Mouse (Mus musculus) cerebellum, postnatal 25 days (tissue): ENCODE results near the gene Vcp.

Experiments
- DNase-seq, 2 experiments: peaks; one replicate each; pipeline ENCODE4 v3.0.0; 2021; ENCODE audit warnings: mixed read lengths in 2 of 2

The Vcp gene

DNA sequence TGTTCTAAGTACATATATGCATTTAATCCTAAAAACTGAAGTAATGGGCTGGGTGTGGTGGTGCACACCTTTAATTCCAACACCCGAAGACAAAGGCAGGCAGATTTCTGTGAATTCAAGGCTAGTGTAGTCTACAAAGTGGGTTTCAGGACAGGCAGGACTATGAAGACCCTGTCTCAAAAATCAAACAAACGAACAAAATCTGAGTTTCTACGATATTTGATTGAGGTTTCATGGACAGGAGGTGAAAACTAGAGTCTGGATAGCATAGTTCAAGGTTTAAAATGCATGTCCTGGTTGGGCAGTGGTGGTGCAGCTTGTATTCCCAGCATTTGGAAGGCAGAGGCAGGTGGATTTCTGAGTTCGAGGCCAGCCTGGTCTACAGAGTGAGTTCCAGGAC, 31.0 kb downstream of the Vcp start, which contains the start of gene 1700022I11Rik:
Gene 1700022I11Rik, plus strand, starts transcription at position 301 of the 400 bp plus-strand sequence.
- no peak for DNase-seq

DNA sequence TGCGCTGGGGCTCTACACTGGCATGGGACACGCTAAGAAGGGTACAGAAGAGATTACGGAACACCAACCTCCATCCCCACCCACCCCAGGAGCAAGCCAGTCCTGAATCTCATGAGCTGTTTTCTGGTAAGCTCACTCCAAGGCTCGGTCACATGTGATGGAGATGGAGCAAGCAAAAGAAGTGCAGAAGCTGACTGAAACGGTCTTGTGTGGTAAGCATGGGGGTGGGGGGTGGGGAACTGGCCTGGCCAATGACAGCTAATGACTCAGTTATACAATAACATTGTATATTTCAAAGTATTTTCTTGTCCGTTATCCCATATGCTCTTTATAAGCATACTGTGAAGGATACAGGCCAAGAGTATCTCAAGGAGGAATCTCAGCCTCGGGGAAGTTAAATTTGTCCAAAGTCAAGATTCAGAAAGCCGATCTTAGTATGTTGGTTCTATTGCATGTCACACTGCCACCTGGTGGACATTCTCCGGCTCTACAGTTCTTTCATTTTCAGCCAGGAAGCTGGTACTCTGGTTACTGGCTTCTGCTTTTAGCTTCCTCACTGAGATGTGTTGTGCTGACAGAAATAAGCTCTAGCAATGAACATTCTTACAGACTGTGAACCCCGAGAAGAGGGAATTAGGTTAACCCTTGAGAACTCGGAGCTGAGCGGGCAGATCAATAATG, 35.1 kb downstream of the Vcp start:
- peak in 1 of 2 experiments; percentile 65 for DNase-seq

DNA sequence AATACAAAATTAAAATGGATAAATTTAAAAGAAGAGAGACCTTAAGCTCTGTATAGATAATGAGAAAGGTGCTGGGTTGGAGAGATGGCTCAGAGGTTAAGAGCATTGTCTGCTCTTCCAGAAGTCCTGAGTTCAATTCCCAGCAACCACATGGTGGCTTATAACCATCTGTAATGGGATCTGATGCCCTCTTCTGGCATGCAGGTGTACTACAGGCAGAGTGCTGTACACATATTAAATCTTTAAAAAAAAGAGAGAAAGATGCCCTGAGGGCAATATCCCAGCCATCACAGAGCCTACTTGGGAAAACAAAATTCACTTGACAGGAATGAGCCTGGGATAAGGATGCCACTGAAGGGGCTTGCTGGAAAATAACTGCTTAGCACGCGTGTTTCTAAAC, 36.8 kb downstream of the Vcp start:
- DNase-seq: peak in 1 of 2 experiments; percentile 31

DNA sequence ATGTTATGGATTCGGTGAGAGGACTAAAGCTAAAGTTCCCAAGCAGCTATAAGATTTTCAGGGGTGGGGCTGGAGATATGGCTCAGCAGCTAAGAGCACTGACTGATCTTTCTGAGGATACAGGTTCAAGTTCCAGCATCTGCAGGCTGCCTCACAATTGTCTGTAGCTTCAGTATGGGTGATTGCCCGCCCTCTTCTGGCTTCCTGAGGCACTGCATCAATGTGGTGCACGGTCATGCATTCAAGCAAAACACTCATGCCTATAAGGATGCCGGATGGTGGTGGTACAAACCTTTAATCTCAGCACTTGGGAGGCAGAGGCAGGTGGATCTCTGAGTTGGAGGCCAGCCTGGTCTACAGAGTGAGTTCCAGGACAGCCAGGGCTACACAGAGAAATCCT, 38.7 kb downstream of the Vcp start:
- DNase-seq: peak; percentile 70 to 82

DNA sequence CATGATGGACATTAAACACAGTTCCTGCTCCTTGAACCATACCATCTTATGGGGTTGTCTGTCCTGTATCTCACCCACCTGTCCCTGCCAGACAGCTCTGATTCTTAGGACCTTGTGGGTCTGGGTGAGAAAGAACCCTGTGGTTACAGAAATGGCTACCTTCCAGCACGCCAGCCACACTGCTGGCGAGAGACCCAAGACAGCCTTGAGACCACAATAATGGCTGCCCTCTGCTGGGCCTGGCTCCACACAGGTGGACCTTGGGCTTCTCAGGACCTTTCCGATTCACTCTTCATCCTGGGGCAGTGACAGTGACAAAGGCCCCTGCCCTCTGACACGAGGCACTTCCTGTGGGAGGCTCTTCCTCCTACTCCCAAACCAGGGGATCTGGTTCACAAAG, 40.9 kb downstream of the Vcp start:
- no peak for DNase-seq

DNA sequence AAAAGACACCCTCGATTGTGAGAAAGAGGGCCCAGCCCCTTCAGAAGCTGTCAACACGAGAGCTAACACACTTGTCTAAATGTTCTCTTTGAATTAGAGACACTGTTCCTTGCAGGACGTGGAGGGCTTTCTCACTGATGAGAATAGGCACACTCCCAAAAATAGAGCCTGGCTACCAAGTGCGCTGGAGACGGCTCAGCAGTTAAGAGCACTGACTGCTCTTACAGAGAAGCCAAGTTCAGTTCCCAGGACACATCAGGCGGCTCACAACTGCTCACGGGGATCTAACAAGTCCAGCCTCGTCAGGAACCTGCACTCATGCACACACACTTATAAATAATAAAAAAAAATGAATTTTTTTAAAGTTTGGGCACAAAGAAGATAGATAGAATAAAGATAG, 41.4 kb downstream of the Vcp start:
- DNase-seq: no peak

DNA sequence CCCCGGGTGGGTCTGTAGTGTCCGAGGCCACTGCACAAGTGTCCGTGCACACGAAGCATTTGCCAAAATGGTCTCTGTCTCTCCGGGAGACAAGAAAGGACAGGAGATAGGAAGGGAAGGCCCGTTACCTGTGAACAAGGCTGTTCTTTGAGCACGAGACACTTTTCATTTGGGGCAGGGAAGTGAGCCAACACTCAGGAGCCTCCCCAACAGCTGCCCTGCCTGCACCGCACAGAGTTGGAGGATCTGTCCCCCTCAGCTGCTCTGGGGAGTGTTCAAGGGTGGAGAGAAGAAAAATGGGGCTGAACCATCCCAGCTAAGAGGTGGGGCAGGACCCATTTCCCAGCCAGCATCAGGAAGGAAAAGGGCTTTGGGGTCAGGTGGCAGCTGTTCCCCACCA, 42.3 kb downstream of the Vcp start:
- DNase-seq: no peak

DNA sequence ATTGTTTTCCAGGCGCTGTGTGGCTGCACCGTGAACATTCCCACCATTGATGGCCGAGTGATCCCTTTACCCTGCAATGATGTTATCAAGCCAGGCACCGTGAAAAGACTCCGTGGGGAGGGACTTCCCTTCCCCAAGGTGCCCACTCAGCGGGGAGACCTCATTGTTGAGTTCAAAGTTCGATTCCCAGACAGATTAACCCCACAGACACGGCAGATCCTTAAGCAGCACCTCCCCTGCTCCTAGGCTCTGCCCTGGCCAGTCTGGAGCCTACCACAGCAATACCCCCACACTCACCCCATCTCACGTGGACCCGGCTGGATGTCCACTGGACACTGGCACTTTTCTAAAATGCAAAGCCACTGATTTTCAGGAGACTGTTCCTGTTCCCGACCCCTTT, 43.0 kb downstream of the Vcp start:
- no peak for DNase-seq

DNA sequence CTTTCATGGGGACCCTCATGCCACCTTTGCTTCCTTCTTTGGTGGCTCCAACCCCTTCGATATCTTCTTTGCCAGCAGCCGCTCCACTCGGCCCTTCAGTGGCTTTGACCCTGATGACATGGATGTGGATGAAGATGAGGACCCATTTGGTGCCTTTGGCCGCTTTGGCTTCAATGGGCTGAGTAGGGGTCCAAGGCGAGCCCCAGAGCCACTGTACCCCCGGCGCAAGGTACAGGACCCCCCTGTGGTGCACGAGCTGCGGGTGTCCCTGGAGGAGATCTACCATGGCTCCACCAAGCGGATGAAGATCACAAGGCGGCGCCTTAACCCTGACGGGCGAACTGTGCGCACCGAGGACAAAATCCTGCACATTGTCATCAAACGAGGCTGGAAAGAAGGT, 43.7 kb downstream of the Vcp start:
- DNase-seq: no peak

DNA sequence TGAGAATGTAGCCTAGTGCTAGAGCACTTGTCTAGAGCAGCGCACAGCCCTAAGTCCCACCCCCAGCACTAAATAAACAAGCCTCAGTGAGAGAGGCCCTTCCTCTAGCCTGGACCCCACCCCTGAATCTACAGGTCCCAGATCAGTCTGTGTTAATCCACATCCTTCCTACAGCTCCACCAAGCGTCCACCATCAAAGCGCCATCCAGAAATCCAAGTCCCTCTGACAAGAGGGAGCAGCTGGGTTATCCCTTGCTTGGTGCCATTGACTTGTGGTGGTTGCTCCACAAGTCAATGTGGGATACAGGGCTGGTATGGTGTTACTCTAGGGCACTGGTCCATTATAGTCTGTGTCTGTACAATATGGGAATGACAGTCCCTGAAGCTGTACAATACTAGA, 45.1 kb downstream of the Vcp start:
- no peak for DNase-seq

DNA sequence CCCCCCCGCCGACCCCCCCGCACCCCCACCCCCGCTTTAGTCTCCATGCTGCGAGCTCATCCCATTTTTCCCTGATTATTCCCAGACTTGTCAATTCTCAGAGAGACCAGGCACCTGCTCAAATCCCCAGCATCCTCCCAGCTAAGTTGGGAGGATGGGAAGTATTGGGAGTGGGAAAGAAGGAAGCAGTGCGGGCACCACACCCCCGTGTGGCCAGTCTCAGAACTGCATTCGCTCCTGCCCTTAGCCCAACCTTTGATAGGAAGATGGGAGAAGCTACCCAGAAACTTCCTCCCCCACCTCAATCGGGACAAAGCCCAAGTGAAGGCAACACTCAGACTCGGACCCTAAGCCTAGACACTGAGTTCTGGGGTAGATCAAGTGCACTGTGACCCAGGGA, 46.0 kb downstream of the Vcp start:
- DNase-seq: peak; percentile 90 to 93

DNA sequence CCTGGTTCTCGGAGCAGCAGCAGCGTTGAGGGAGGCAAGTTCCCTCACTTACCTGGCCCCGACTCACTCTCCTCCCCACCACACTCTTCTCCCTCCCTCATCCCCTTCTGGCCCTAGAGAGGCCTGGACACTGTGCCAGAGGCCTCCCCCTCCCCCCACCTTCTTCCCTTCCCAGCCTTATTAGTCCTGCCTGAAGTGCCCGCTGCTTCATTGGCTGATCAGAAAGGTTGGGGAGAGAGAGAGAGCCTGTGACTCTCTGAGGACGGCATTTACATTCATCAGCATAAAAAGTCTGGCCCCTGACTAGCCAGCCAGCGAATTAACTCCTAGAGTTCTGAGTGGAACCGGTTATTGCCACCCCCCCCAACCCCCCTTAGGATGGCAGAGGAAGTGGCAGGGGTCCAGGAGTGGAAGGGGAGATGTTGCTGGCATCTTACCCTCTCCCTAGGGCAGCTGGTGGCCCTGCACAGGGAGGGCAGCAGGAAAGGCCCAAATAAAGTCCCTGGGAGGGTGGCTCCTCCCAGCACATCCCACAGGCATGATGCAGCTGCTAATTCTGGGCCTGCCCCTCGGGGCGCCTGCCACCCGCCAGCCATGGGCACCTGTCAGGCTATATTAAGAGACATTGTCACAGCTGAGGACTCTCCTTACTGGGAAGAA, 46.7 kb downstream of the Vcp start:
- peak; percentile 58 to 75 for DNase-seq

DNA sequence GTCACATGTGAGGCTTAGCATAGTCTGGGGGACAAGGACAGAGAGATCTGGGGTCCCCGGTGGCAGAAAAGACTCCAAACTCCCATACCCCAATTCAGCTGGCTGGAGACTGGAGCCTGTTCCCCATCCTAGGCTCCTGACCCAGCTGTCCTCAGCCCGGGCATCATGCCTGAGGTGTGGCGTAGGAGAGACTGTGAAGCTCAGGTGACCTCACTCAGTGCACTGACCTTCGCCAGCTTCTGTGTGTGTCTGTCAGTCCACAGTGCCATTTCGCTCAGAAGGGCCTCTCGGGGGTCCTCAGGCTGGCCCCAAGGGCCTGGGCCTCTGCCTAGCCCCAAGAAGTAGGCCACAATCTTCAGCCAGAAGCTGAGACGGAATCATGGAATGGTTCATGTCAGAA, 47.7 kb downstream of the Vcp start:
- DNase-seq: peak in 1 of 2 experiments; percentile 48

DNA sequence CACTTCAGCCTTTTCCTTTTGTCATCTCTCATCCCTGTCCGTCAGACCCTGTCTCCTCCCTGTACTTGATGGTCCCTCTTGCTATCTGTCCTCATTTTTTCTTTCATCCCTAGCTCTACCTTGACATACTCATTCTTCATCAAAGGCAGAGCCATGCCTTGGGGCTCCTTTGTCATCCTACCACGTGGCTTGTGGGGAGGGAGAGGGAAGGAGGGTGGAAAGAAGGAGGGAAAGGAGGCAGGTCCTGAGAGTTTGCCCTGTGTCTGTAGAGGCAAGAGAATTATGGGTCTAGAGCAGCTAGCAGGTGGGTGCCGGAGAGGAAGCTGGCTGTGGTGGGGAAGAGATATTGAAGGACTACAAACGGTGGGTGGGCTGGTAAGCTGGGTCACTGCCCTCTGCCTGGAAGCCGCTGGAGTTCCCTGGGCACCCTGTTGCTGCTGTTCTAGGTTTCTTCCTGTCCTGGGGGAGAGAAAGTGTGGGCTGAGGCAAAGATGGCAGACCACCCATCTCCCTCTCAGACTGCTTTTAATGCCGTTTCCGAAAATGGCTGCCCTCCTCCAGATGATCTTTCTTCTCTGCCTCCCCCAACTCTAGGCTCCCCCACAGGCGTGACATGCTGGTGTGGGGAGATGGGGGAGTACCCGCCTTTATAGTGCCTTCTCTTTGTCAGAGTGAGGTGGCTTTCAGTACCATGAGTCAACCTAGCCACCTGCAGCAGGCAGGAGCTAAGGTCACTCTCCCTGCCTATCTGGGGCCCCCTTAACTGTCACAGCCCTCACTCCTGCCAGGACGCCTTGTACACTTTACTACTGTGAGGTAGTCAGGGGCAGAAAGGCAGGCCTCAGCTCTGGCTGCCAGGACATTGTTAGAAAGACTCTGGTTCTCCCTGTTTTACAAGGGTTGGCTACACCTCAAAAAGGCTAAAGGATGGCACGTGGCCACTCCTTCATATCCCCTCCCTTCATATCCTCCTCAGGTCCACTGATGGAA, 48.8 kb downstream of the Vcp start:
- DNase-seq: peak in 1 of 2 experiments; percentile 33

DNA sequence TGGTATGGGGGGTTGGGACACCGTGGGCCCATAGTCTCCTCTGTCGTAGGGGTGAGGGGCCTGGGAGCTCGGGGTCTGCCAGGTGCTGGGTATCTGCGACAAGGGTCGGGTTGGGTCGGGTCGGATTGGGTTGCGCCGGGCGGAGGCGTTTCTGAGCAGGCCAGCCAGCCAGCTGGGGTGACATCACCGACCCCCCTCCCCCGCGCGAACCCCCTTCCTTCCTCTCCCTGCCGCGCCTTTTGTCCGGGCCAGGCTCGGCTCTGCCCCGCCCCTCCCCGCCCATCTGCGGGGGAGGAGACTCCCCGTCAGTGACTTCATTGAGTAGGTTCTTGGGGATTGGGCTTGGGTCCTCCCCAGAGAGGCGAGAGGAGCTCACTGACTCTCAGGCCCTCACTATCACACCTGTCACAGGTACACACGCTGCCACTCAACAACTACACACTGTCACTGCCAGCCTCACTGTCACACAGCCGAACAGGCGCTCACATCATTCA, 50.2 kb downstream of the Vcp start:
- DNase-seq: peak; percentile 82 to 91

DNA sequence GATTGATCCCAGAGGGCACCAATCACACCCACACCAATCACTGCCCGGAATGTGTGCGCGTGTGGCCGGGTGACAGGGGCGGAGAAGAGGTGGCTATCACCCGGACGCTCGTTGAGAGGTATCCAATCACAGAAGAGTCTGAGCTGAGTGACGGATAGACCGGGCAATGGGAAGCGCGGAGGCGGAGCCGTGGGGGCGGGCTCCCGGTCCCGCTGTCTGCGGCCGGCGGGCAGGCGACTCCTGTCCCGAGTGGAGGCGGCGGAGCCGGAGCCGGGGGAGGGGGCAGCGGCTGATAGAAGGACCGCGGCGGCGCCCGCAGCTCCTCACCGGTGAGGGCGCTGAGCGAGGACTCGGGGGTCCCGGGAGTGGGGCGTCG, 50.6 kb downstream of the Vcp start, which contains the start of gene Dnajb5:
Gene Dnajb5, plus strand, starts transcription at position 139 of the 376 bp plus-strand sequence.
- peak; percentile 98 to 100 for DNase-seq

DNA sequence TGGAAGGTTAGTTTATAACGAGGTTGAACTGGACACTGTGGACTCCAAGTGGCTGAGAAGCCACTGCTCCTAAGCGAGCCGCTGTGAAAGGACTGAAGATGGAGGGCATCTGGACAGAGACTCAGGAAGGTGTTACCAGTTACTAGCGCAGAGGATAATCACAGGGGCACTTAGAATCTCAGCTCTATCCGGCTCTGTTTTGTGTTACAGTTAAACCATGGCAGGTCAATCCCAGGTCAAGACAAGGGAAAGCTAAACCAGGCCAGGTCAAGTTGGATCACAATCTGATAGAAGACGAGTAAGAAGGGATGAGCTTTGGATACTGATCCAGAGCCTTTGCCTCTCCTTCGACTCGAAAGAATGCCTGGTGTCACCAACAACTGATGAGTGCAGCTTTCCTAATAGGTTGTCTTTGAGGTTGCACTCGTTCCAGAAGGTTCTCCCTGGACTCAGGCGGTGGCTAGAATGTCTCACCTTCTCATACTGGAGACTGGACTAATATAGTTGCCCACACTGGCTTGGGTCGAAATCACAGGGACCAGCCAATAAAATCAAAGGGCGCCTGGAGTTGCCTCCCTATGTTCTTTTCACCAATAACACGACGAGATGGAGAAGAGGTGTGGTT, 51.1 kb downstream of the Vcp start:
- no peak for DNase-seq

DNA sequence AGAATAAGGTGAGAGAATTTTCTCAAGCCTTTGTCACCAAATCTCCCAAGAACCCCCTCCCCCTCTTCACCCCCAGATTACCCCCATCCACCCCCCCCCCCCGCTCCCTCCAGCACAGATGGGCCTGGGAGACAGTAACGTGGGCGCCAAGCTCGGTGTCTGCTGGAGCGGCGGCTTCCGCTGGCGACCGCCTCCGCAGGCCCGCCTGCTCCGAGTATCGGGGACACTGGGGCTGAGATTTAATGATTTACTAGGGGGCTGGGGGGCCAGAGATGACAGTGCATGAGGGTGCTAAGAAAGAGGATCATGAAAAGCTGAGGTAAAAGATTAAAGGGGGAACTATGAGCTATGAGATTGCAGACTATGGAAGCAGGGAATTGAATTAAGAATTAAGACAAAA, 51.8 kb downstream of the Vcp start:
- DNase-seq: peak in 1 of 2 experiments; percentile 47

DNA sequence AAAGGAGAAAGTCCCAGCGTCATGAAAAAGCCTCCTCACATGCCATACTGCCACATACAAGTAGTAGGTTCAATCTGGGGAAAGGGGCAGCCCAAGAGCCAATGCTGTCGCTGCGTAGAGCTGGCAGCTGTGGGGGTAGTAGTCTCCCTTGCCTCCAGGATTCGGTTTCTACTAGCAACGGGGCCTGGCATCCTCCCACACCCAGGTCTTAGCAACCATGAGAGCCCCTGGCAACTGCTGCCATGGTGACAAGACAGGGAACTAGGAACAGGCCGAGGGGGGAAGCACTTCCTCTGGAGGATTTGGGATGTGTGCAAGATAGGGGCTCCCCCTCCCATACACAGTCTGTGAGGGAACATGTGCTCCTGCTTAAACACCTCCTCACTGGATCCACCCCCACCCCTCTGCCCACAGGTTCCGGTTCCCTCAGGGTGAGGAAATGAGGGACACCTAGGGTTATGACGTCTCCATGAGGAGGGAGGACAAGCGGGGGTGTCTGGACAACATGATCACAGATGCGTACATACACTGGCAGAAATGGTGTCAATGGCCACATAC, 53.5 kb downstream of the Vcp start:
- peak in 1 of 2 experiments; percentile 41 for DNase-seq

DNA sequence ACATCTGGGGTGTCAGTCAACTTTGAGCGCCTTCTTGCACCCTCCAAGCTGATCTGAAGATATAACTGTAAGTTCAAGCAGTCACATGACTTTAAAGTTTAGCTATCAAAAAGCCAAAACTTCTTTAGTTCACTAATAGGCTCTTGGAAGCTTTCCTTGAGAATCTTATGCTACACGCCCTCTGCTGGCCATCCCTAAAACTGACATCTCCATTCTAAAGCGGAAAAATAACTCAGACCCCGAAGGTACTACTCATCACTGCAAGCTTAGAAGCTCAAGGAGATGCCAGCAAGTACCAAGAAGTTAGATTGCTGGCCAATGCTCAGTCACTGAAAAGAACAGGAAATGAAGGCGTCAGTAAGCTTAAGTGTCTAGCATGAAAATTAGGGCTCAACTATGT, 54.4 kb downstream of the Vcp start:
- peak; percentile 70 to 80 for DNase-seq

DNA sequence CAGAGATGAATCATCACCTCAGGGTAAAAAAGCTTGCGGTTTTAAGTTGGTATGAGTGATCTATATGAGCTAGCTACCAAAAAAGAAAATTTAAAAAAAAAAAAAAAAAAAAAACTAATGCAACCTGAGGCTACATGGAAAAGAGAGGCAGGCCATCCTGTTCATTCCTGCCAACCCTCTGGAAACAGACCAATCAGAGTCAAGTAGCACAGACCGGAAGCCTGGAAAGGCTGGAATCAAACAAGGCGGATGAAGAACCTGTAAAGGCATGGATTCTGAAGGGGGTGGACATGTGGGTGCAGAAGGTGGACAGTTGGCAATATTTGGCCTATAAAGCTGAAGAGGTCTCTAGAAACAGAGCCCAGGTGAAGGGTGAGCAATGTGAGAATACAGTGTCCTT, 54.9 kb downstream of the Vcp start:
- DNase-seq: no peak

DNA sequence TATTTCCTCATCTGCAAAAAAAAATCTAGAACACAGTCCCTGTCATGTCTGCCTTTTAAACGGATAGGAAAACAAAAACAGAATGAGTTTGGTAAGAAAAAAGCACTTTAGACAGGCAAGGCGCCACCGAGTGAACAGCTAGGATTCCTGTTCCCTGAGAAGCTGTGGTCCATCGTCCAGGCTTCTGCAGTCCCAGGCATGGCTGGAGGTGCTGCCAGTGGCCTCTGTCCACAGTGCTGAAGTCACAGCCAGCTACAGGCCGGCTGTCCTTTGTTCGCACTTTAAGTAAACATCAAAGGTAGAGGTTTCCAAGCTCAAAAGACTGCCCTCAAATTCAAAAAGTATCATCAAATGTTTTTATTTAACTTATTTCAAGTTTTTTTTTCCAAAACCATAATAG, 55.3 kb downstream of the Vcp start:
- DNase-seq: no peak
